Mouse (Mus musculus) midbrain, embryonic 15.5 days (tissue): ENCODE measurements around the gene Top3a. TPM values are rescaled to one million over a fixed set of nuclear protein-coding genes. Genes with fewer than 3 reads are reported as not detected.
A peak's percentile ranks its signal among the peaks of the same experiment; 100 is the strongest.

Experiments
- ATAC-seq: fragments of 200-750 bp; cut with Nextera tagmentation; replicated peaks from 2 replicates; pipeline ENCODE4 v1.8.0; 2017; ENCODE audit warnings: moderate TSS enrichment
- H3K27ac ChIP-seq: fragments of 300-500 bp; sonication (generic); 2 replicates; pipeline ENCODE4 v1.5.1; 2015; ENCODE audit warnings: mild to moderate bottlenecking, inconsistent platforms
- H3K27me3 ChIP-seq: fragments of 300-500 bp; sonication (generic); replicated peaks from 2 replicates; pipeline ENCODE4 v1.6.1; 2015; ENCODE audit warnings: inconsistent platforms
- H3K36me3 ChIP-seq: fragments of 300-500 bp; sonication (generic); replicated peaks from 2 replicates; pipeline ENCODE4 v1.6.1; 2015; ENCODE audit warnings: inconsistent platforms
- H3K4me1 ChIP-seq: fragments of 300-500 bp; sonication (generic); 2 replicates; pipeline ENCODE4 v1.6.1; 2015; ENCODE audit warnings: inconsistent platforms
- H3K4me2 ChIP-seq: fragments of 300-500 bp; sonication (generic); 2 replicates; pipeline ENCODE4 v1.6.1; 2015; ENCODE audit warnings: inconsistent platforms, mild to moderate bottlenecking, moderate library complexity
- H3K4me3 ChIP-seq: fragments of 300-500 bp; sonication (generic); 2 replicates; pipeline ENCODE4 v1.5.1; 2015; ENCODE audit warnings: mild to moderate bottlenecking, inconsistent platforms
- H3K9ac ChIP-seq: fragments of 300-500 bp; sonication (generic); 2 replicates; pipeline ENCODE4 v1.6.1; 2015; ENCODE audit warnings: mild to moderate bottlenecking, inconsistent platforms
- H3K9me3 ChIP-seq: fragments of 300-500 bp; sonication (generic); 2 replicates; pipeline ENCODE4 v1.6.1; 2016; ENCODE audit warnings: inconsistent platforms
- WGBS: fragments of 180-500 bp; shearing (Covaris S2); methylation state at CpG from one replicate; pipeline ENCODE4 v1.1.7; 2015; ENCODE audit warnings: mixed read lengths; 5-methylcytosine and 5-hydroxymethylcytosine counted together
- polyA plus RNA-seq: library from polyadenylated mRNA; unstranded; fragments of >200 nt; fragmentation: Nextera tagmentation; extraction: Ambion mirVana; gene quantifications from 2 replicates; pipeline ENCODE4 v1.2.1, GENCODE M21; 2015

Gene Top3a
- polyA plus RNA-seq, 1 experiment from 2014 or later, result 9.4 TPM

- Histone ChIP-seq H3K9ac (no peak overlapping the region), H3K36me3 (no peaks in the 10 kb centered on the region), H3K27ac (no peak overlapping the region), H3K4me2 (no peak overlapping the region), H3K9me3 (no peaks in the 10 kb centered on the region), H3K4me3 (no peak overlapping the region), H3K4me1 (peaks cover 15% of the 10 kb centered on the region), H3K27me3 (no peaks in the 10 kb centered on the region)
- WGBS, result 79% methylated on average over 3 of the region's 3 CpGs
- no peak for ATAC-seq
Observed at GRCm38 (mm10) chr11:60770776-60771175, 6.4 kb downstream of the Top3a start.

DNA sequence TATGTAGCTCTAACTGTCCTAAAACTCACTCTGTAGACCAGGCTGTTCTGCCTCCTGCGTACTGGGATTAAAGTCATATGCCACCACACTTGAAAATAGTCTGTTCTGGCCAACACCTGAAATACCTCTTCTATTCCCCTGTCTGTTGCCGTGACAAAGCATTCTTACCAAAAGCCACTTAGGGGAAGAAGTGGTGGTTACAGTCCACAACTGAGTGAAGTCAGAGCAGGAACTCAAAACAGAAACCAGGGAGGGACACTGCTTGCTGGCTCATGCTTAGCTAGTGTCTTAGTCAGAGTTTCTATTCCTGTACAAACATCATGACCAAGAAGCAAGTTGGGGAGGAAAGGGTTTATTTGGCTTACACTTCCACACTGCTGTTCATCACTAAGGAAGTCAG lies 7.8 kb downstream of the Top3a start:
- no peak overlapping the region for H3K4me2 ChIP-seq
- no peak for ATAC-seq
- H3K27ac ChIP-seq, result no peak overlapping the region
- peaks cover 4% of the 10 kb centered on the region for H3K4me1 ChIP-seq
- H3K36me3 ChIP-seq, result no peaks in the 10 kb centered on the region
- no peak overlapping the region for H3K9ac ChIP-seq
- H3K27me3 ChIP-seq, result no peaks in the 10 kb centered on the region
- 86% methylated on average over 2 of the region's 2 CpGs for WGBS
- no peak overlapping the region for H3K4me3 ChIP-seq
- H3K9me3 ChIP-seq, result no peaks in the 10 kb centered on the region

DNA sequence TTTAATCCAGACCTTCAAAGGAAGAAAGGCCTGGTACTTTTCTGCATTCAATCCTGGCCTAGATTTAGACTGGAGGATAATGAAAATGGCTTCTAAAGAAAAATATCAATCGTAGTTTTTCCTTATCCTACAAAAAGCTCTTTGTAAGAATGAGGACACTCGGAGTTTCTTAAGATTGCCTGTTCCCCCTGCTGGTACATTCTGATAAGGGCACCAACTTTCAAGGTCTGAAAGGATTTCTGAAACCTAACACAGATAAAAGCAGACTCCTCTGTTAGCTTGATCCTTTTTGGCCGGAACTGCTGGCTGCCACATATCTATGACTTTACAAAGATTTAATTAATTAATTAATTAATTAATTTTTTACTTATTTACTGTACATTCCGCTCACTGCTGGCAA lies 10.2 kb downstream of the Top3a start:
- Histone ChIP-seq H3K36me3 (no peaks in the 10 kb centered on the region), H3K27me3 (no peaks in the 10 kb centered on the region), H3K27ac (no peak overlapping the region), H3K9ac (no peak overlapping the region), H3K4me3 (no peak overlapping the region), H3K4me1 (no peaks in the 10 kb centered on the region), H3K9me3 (no peaks in the 10 kb centered on the region), H3K4me2 (no peak overlapping the region)
- WGBS, result 82% methylated on average over 4 of the region's 4 CpGs
- ATAC-seq, result no peak

DNA sequence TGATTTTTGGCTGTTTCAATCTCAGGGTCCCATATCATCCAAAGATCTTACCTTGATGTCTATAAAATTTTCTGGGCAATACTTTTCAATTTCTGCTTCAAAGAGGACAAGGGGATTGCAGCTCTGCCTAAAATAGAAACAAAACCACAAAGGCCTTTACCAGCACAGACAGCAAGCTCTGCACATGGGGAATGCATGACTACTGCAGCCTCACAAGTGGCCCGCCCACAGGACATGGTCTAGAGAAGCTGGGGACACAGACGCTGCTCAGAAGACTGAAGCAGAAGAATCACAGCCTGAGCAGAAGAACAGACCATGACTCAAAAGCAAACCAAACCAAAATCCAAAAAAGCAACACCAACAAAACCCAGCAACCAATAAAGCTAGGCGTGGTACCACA lies 15.5 kb downstream of the Top3a start:
- H3K27ac ChIP-seq, result no peak overlapping the region

DNA sequence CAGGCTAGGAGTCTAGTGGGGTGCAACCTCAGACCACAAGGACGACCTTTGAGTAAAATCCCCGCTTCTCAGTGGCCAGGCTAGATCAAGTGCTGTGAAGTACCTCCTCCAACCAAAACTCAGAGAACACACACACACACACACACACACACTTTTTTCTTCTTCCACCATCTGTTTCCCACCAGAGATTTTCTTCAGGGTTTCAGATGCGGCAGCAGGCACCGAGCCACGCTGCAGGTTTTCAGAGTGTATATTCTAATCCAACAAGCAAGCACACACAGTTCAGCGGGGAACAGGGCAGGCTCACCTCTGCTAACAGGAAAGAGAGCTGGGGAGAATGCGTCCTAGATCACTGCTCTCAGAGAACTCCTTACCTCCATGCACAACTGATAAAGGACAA lies 21.6 kb downstream of the Top3a start:
- no peaks in the 10 kb centered on the region for H3K4me1 ChIP-seq
- 97% methylated on average over 7 of the region's 7 CpGs for WGBS
- H3K9ac ChIP-seq, result no peak overlapping the region
- H3K9me3 ChIP-seq, result no peaks in the 10 kb centered on the region
- H3K4me3 ChIP-seq, result no peak overlapping the region
- H3K4me2 ChIP-seq, result no peak overlapping the region
- H3K27ac ChIP-seq, result no peak overlapping the region
- H3K36me3 ChIP-seq, result peaks cover 24% of the 10 kb centered on the region
- ATAC-seq, result no peak
- H3K27me3 ChIP-seq, result no peaks in the 10 kb centered on the region

More for the DNA sequence above, 15.5 kb downstream of the Top3a start:
- H3K9me3 ChIP-seq, result no peaks in the 10 kb centered on the region
- H3K4me2 ChIP-seq, result no peak overlapping the region
- H3K9ac ChIP-seq, result no peak overlapping the region
- H3K27me3 ChIP-seq, result no peaks in the 10 kb centered on the region
- no peaks in the 10 kb centered on the region for H3K4me1 ChIP-seq
- WGBS, result 88% methylated on average over 3 of the region's 3 CpGs
- ATAC-seq, result no peak
- H3K36me3 ChIP-seq, result peaks cover 3% of the 10 kb centered on the region; the same call in 1 of the 2 replicates
- no peak overlapping the region for H3K4me3 ChIP-seq

- no peaks in the 10 kb centered on the region for H3K4me1 ChIP-seq
- peaks cover 23% of the 10 kb centered on the region; the same call in 1 of the 2 replicates for H3K36me3 ChIP-seq
- H3K9me3 ChIP-seq, result no peaks in the 10 kb centered on the region
- no peak overlapping the region for H3K27ac ChIP-seq
- no peak overlapping the region for H3K4me3 ChIP-seq
- no peak overlapping the region for H3K4me2 ChIP-seq
- no peak for ATAC-seq
- 79% methylated on average over 3 of the region's 3 CpGs for WGBS
- H3K9ac ChIP-seq, result no peak overlapping the region
- H3K27me3 ChIP-seq, result no peaks in the 10 kb centered on the region
Observed at GRCm38 (mm10) chr11:60740321-60740720, 36.8 kb downstream of the Top3a start.

- no peak for ATAC-seq
- no peaks in the 10 kb centered on the region for H3K27me3 ChIP-seq
- no peaks in the 10 kb centered on the region for H3K4me1 ChIP-seq
- no peaks in the 10 kb centered on the region for H3K9me3 ChIP-seq
- no peak overlapping the region for H3K27ac ChIP-seq
- no peak overlapping the region for H3K4me3 ChIP-seq
- no peak overlapping the region for H3K9ac ChIP-seq
- peaks cover 14% of the 10 kb centered on the region for H3K36me3 ChIP-seq
- H3K4me2 ChIP-seq, result no peak overlapping the region
Observed at GRCm38 (mm10) chr11:60737450-60737849, 39.7 kb downstream of the Top3a start.

DNA sequence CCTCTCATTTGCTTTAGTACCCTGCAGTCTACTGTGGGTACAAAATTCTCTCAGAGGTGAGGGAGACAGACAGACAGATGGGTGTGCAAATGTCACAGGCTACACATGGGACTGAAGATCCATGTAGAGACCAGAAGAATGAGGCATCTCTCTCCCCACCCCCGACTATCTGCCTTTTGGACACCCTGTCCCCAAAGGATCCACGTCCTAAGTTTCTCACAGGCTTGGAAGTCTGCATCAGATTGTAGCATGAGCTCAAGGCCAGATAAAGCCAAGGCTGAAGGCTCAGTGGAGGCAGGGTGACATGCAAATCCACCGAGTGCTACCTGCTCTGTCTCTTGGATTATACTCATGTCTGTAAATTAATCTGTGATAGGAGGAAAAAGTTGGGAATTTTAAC lies 40.7 kb downstream of the Top3a start:
- Histone ChIP-seq H3K4me3 (no peak overlapping the region), H3K4me1 (no peaks in the 10 kb centered on the region), H3K36me3 (peaks cover 8% of the 10 kb centered on the region), H3K9ac (no peak overlapping the region), H3K9me3 (no peaks in the 10 kb centered on the region), H3K27me3 (no peaks in the 10 kb centered on the region), H3K4me2 (no peak overlapping the region), H3K27ac (no peak overlapping the region)
- WGBS, result 92% methylated on average over 3 of the region's 3 CpGs
- ATAC-seq, result no peak

DNA sequence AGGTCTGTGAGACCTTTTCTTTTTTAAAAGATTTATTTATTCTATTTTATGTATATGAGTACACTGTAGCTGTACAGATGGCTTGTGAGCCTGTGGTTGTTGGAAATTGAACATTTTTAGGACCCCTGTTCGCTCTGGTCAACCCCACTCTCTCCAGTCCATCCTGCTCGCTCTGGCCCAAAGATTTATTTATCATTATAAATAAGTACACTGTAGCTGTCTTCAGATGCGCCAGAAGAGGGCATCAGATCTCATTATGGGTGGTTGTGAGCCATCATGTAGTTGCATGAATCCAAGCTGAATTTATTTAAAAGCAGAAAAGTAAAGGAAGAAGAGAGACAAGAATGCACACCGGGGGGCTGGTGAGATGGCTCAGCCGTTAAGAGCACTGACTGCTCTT lies 42.0 kb downstream of the Top3a start:
- no peak for ATAC-seq
- Histone ChIP-seq H3K4me3 (no peak overlapping the region), H3K27me3 (no peaks in the 10 kb centered on the region), H3K9ac (no peak overlapping the region), H3K4me2 (no peak overlapping the region), H3K4me1 (no peaks in the 10 kb centered on the region), H3K36me3 (peaks cover 8% of the 10 kb centered on the region), H3K27ac (no peak overlapping the region), H3K9me3 (no peaks in the 10 kb centered on the region)
- WGBS, result 72% methylated on average over 5 of the region's 5 CpGs

GRCm38 (mm10) chr11:60734206-60734605 lies 43.0 kb downstream of the Top3a start:
- ATAC-seq, result no peak
- no peak overlapping the region for H3K9ac ChIP-seq
- H3K27me3 ChIP-seq, result no peaks in the 10 kb centered on the region
- peaks cover 5% of the 10 kb centered on the region for H3K4me1 ChIP-seq
- H3K36me3 ChIP-seq, result peaks cover 8% of the 10 kb centered on the region
- H3K4me2 ChIP-seq, result no peak overlapping the region
- WGBS, result 88% methylated on average over 2 of the region's 2 CpGs
- no peak overlapping the region for H3K4me3 ChIP-seq
- no peak overlapping the region for H3K27ac ChIP-seq
- H3K9me3 ChIP-seq, result no peaks in the 10 kb centered on the region

DNA sequence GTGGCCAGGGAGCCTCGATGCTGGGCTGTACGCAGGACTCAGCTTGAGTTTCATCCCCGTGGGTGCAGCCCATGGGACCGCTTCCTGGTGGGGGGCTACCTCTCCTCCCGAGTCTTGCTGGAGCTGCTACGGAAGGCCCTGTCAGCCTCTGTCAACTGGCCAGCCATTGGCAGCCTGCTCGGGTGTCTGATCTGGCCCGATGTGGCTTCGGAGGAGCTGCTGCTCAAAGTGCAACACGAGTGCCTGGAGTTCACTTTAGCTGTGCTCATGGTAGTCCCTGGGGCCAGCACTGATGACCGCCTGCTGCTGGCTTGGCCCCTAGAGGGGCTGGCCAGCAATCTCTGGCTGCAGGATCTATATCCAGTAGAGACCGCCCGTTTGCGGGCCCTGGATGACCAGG lies 45.9 kb downstream of the Top3a start:
- Histone ChIP-seq H3K4me3 (no peak overlapping the region), H3K4me2 (no peak overlapping the region), H3K9me3 (no peaks in the 10 kb centered on the region), H3K9ac (no peak overlapping the region), H3K4me1 (peaks cover 24% of the 10 kb centered on the region), H3K27me3 (no peaks in the 10 kb centered on the region), H3K36me3 (peaks cover 8% of the 10 kb centered on the region), H3K27ac (no peak overlapping the region)
- no peak for ATAC-seq
- WGBS, result 92% methylated on average over 14 of the region's 14 CpGs

DNA sequence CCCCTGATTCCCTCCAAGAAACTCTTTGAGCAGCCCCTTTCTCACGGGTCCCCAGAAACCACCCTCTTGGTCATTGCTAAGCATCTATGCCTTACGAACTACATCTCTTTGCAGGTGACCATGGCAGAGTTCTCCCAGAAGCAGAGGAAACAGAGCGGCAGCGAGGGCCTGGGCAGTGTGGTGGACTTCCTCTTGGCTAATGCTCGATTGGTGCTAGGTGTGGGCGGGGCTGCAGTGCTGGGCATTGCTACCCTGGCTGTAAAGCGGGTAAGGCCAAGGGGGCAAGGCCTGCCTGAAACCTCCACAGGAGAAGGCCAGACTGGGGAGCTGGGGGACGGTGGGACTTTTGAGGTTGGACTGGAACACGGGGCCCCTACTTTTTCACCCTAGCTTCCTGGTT lies 47.0 kb downstream of the Top3a start:
- Histone ChIP-seq H3K4me3 (no peak overlapping the region), H3K9ac (no peak overlapping the region), H3K9me3 (no peaks in the 10 kb centered on the region), H3K36me3 (peaks cover 8% of the 10 kb centered on the region), H3K4me2 (no peak overlapping the region), H3K4me1 (peaks cover 33% of the 10 kb centered on the region), H3K27me3 (no peaks in the 10 kb centered on the region), H3K27ac (no peak overlapping the region)
- ATAC-seq, result no peak
- 93% methylated on average over 9 of the region's 9 CpGs for WGBS

GRCm38 (mm10) chr11:60729217-60729641 lies 47.9 kb downstream of the Top3a start:
- Histone ChIP-seq H3K9me3 (no peaks in the 10 kb centered on the region), H3K4me3 (peak overlapping the region; percentile 56; the same call in 1 of the 2 replicates), H3K9ac (0 out of 2 replicates have a peak overlapping the region, but pooled peaks have one; percentile 60), H3K4me1 (peaks cover 33% of the 10 kb centered on the region), H3K4me2 (peak overlapping the region; percentile 81), H3K36me3 (peaks cover 13% of the 10 kb centered on the region), H3K27me3 (no peaks in the 10 kb centered on the region), H3K27ac (no peak overlapping the region)
- WGBS, result 79% methylated on average over 6 of the region's 6 CpGs
- ATAC-seq, result no peak
